Mouse (Mus musculus) E14TG2a.4 (cell line): Measurements from ENCODE around the gene Rnf187.
A peak's percentile ranks its signal among the peaks of the same experiment; 100 is the strongest.

Experiments
- H3K27me3 ChIP-seq: 2 replicates; pipeline ENCODE4 v1.6.1; 2014; ENCODE audit warnings: low read length, control low read depth; ENCODE audit not compliant: insufficient read depth
- H3K36me3 ChIP-seq: 2 replicates; pipeline ENCODE4 v1.6.1; 2014; ENCODE audit warnings: low read length, control low read depth; ENCODE audit not compliant: insufficient read depth
- H3K4me1 ChIP-seq: replicated peaks from 2 replicates; pipeline ENCODE4 v1.6.1; 2014; ENCODE audit warnings: low read depth, low read length, control low read depth
- H3K4me3 ChIP-seq: replicated peaks from 2 replicates; pipeline ENCODE4 v1.5.1; 2014; ENCODE audit warnings: mild to moderate bottlenecking, low read length
- H3K9me3 ChIP-seq: 2 replicates; pipeline ENCODE4 v1.6.1; 2014; ENCODE audit warnings: low read length, control low read depth
- CTCF ChIP-seq: conservative IDR thresholded peaks from 2 replicates; pipeline ENCODE4 v1.5.1; 2014; ENCODE audit warnings: low read length
- NANOG ChIP-seq: IDR thresholded peaks from 2 replicates; pipeline ENCODE4 v1.6.1; 2014; ENCODE audit warnings: borderline replicate concordance, low read length, mixed read lengths
- POU5F1 ChIP-seq: IDR thresholded peaks from 2 replicates; pipeline ENCODE4 v1.6.1; 2014; ENCODE audit warnings: low read length, borderline replicate concordance

The Rnf187 gene

DNA sequence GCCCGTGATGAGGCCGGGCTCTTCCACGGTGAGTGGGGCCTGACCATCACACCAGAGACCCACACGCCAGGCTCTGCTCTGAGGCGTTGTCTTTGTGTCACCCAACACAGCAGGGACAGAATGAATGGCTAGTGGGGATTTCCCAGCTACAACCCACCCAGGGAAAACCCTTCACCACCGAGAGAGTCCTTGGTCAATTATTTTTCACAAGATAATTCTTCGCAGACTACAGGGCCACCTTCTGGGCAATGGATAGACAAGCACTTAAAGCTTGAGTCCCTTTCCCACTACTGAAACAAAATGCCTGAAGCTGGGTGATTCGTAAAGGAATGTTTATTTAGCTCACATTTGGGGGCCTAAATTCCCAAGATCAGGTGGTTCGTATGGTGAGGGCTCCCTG, 16.3 kb downstream of the Rnf187 start:
- Histone ChIP-seq H3K4me3 (no peak overlapping the region), H3K4me1 (no peaks in the 10 kb centered on the region), H3K36me3 (no peaks in the 10 kb centered on the region), H3K27me3 (peaks cover 31% of the 10 kb centered on the region), H3K9me3 (no peaks in the 10 kb centered on the region)
- no peak for TF ChIP-seq CTCF
- TF ChIP-seq POU5F1, result no peak
- no peak for TF ChIP-seq NANOG

DNA sequence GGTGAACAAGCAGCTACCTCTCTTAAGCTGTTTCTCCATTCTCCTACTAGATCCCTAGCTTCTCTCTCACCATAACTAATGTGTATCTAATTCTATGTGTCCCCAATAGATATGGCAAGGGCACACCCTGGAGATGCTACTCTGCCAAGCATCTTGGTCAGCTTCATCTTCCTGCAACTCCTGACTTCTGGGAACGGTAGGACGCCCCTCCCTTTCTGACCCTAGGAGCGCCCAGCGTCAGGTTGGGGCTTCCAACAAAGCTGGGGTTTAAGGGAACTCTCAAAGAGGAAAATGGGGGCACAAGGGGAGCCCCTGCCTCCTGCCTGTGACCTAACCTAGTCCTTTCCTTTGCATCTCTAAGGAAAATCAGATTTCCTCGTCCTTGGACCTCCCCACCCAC, 20.0 kb downstream of the Rnf187 start:
- Histone ChIP-seq H3K9me3 (no peaks in the 10 kb centered on the region), H3K27me3 (peaks cover 18% of the 10 kb centered on the region; the same call in 1 of the 2 replicates), H3K4me1 (peaks cover 5% of the 10 kb centered on the region; the same call in 1 of the 2 replicates), H3K4me3 (no peak overlapping the region), H3K36me3 (no peaks in the 10 kb centered on the region)
- TF ChIP-seq NANOG (no peak), POU5F1 (no peak), CTCF (no peak)

DNA sequence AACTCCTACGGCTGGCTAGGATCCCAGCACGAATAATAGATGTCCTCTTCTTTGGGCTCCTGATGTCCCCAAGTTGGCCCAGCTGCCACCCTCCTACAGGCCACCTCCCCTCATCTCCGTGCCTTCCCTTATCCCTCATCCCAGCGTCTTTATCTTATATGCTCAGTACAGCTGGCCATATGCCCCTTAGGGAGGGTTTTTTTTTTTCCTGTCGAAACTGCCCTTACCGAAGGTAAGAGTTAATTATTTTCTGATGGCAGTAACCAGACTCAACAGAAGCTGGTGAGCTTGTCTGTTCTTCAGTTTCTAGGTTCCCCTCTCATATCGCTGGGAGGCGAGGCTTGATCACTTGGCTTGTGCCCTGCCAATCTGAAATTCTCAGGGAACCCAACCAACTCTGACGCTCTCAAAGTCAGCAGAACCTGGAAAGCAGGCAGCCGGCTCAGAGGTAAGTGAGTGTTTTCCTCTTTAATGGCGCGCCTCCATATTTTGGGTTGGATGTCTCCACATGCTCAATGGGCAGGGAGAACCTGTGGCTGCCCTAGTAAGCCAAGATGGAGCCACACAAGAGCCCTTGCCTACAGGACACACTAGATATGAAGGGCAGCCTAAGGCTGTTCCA, 20.9 kb downstream of the Rnf187 start, which contains the start of gene Btnl10:
TSS of gene Btnl10 (plus strand) at position 164 of the 622 bp plus-strand sequence.
- Histone ChIP-seq H3K9me3 (no peaks in the 10 kb centered on the region), H3K4me1 (peaks cover 5% of the 10 kb centered on the region; the same call in 1 of the 2 replicates), H3K27me3 (peaks cover 9% of the 10 kb centered on the region; the same call in 1 of the 2 replicates), H3K4me3 (no peak within 1 kb of the TSS), H3K36me3 (no peaks in the 10 kb centered on the region)
- TF ChIP-seq CTCF, result no peak
- TF ChIP-seq NANOG, result no peak
- no peak for TF ChIP-seq POU5F1

DNA sequence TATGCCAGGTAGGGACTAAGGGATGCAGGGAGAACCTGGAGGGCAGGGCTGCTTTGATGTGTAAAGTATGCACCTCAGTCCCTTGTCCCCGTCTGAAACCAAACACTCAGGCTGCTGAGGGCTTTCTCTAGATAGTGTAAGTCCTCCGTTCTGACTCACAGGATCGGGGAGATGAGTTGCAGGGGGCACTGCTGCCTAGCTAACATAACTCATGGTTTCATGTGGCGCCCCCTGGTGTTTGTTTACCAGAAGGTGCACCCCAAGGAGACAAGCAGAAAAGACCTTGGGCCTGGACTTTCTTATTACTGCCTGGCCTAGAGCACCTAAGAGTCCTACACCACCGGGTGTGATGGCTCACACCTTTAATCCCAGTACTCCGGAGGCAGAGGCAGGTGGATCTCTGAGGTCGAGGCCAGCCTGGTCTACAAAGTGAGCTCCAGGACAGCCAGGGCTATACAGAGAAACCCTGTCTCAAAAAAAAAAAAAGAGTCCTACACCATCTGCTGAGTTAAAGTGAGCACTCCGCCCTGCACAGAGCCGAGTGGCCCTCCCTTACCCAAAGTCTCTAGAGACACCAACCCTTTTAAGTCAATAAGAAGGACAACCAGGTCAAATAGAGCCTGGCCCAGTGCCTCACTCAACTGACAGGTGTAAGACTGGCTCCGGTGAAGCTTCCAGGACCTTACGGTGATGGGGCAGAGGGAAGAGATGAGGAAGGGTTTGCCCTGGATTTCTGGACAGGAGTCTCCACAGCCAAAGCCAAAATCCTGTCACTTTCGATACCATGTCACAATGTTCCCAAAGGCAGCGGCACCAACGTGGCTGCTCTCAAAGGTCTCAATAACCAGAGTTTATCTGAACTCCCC, 21.6 kb downstream of the Rnf187 start:
- H3K9me3 ChIP-seq, result no peaks in the 10 kb centered on the region
- TF ChIP-seq CTCF (peak; percentile 81), POU5F1 (no peak)
- H3K4me1 ChIP-seq, result peaks cover 5% of the 10 kb centered on the region; the same call in 1 of the 2 replicates
- H3K27me3 ChIP-seq, result 0 out of 2 replicates have a peak, but pooled peaks cover 7% of the 10 kb centered on the region
- no peak overlapping the region for H3K4me3 ChIP-seq
- H3K36me3 ChIP-seq, result no peaks in the 10 kb centered on the region

DNA sequence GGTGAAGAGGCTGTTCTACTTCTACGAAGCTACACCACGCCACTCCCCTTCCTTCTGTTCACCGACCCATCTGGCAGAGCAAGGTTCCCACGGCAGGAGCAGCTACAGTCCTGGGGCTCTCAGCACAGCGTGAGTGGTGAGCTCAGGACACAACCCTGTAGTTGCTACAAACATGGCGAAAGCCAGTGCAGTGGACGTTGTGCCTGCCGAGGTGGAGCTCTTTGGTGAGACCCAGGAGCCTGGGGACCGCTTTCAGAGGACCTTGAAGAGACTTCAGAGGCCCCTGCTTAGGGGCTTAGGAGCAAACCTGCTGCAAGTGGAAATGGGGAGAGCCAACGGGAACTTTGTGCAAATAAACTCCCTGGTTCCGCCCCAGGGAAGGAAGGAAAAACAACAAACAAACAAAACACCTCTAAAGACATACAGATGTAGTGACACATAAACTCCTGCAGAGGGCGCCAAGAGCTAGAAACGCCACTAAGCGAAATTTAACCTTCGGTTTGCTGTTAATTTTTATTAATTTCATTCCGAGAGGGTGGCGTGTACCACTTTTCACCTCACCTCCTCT, 24.2 kb downstream of the Rnf187 start:
- Histone ChIP-seq H3K4me3 (no peak overlapping the region; the same call in 1 of the 2 replicates), H3K9me3 (no peaks in the 10 kb centered on the region), H3K36me3 (no peaks in the 10 kb centered on the region), H3K27me3 (0 out of 2 replicates have a peak, but pooled peaks cover 2% of the 10 kb centered on the region), H3K4me1 (peaks cover 5% of the 10 kb centered on the region; the same call in 1 of the 2 replicates)
- no peak for TF ChIP-seq POU5F1
- TF ChIP-seq CTCF, result peak; percentile 71

DNA sequence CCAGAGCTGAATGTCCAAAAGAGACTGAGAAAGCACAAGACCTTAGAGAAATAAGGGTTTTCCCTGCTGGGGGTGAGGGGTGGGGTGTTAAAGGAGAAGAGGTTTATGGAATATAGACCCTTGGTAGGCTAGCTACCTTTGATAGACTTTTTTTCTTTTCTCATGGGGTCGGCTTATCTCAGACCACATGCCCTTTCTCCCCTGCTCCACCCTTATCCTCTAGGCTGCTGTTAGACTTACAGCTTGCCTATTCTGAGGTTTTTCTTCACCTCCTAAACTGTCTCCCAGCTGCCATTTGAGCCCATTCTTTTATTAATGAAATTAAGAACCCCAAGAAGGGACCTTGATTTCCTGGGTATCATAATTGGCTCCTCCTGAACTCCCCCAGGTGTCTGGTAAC, 24.9 kb downstream of the Rnf187 start:
- peaks cover 5% of the 10 kb centered on the region; the same call in 1 of the 2 replicates for H3K4me1 ChIP-seq
- no peaks in the 10 kb centered on the region for H3K9me3 ChIP-seq
- H3K27me3 ChIP-seq, result peaks cover 6% of the 10 kb centered on the region; the same call in 1 of the 2 replicates
- TF ChIP-seq CTCF (no peak), NANOG (no peak), POU5F1 (no peak)
- no peaks in the 10 kb centered on the region for H3K36me3 ChIP-seq
- H3K4me3 ChIP-seq, result no peak overlapping the region

DNA sequence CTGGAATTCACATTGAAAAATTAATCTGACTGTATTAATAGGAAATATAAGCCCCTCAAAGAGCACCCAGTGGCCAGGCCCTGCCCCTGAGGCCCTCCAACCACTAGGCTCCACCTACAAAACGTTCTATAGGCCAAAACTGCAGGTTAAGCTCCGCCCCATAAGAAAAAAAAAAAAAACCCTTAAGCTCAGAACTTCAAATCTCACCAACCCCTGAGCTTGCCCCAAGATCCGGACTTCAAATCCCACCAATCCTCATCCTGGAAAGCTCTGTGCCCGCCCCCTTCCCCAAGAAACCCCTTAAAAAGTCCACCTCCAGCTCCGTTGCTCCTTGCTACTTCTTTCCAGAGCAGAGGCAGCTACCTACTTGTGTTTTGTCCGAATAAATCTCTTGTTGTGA, 33.9 kb downstream of the Rnf187 start:
- Histone ChIP-seq H3K9me3 (no peaks in the 10 kb centered on the region), H3K36me3 (peaks cover 24% of the 10 kb centered on the region), H3K27me3 (peaks cover 4% of the 10 kb centered on the region; the same call in 1 of the 2 replicates), H3K4me3 (peak overlapping the region; percentile 23; the same call in 1 of the 2 replicates), H3K4me1 (peaks cover 16% of the 10 kb centered on the region)
- TF ChIP-seq CTCF, result no peak
- TF ChIP-seq POU5F1, result no peak
- TF ChIP-seq NANOG, result no peak

DNA sequence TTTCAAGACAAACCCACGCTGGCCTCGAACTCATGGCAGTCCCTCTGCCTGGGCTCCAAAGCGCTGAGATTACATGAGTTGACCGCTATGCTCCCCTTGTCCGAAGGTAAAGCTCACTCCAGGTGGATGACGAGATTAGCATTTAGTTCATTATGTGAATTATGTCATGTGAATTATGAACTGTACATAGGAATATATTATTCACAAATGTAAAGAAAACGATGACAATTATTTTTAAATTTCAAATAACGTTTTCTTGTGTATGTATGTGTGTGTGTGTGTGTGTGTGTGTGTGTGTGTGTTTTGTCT, 34.4 kb downstream of the Rnf187 start:
- TF ChIP-seq NANOG, result no peak
- H3K36me3 ChIP-seq, result peaks cover 26% of the 10 kb centered on the region
- peaks cover 4% of the 10 kb centered on the region; the same call in 1 of the 2 replicates for H3K27me3 ChIP-seq

More for the DNA sequence above, 34.4 kb downstream of the Rnf187 start:
- H3K9me3 ChIP-seq, result no peaks in the 10 kb centered on the region
- peaks cover 16% of the 10 kb centered on the region for H3K4me1 ChIP-seq
- peak overlapping the region; percentile 87 for H3K4me3 ChIP-seq
